Mouse (Mus musculus): ENCODE data around the gene Dusp13.
A peak's percentile ranks its signal among the peaks of the same experiment; 100 is the strongest.

The Dusp13 gene

DNA sequence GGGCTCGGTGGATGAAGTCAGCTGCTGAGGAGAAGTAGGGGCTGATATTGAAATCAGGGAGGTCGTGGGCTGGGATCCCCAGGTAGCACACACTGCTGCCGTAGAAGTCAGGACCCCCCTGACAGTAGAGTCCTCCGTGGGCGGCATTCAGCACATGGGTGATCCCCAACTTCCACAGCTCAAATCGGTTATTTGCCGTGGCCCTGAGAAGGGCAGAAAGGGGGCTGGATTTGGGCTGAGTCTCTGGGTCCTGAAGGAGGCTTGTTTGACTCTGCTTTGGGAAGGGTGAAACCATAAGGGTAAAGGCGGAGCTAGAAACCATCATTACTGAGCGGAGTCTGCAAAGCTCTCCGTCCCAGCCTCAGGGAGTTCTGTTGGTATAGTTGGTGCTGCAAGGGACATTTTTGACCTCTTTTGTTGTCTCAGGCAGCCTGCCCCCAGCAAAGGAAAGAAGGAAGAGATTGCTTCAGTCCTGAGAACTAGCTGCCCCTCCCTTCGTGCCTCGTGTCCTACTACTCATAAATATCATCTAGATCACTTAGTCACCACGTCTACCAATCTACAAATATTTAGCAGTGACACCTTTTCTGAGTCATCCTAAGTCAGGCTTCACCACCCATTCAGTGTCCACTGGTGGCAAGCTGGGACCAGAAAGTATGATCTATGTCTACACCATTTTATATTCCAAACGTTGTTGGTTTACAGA is 3.4 kb downstream of the Dusp13 start:
- peak in 1 of 2 experiments; percentile 16 for DNase-seq (ENCODE audit: low spot score in 2 of 2)

- DNase-seq (ENCODE audit: low spot score in 2 of 2), result no peak
These were observed 4.1 kb downstream of the Dusp13 start for GRCm38 (mm10) chr14:21746846-21747245.

GRCm38 (mm10) chr14:21746251-21746650 is 4.7 kb downstream of the Dusp13 start:
- no peak for DNase-seq (ENCODE audit: low spot score in 2 of 2)

DNA sequence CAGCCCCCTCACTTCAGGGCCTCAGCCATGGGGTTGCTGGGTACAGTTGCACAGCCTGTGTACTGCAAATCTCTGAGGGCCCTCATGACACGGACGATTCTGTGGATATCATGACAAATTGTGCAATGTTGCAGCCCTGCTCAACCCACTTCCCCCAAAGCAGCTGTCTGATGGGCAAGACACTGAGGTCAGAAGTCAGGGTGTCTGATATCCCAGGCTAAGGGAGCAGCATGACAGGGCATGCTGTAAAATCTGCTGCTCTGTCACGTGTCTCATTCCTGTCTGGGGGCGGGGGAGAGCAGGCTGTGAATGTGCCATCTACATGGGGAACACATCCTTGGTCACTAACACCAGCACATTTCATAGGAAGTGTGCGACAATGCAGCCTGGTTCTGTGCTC is 5.8 kb downstream of the Dusp13 start:
- no peak for DNase-seq (ENCODE audit: low spot score in 2 of 2)

DNA sequence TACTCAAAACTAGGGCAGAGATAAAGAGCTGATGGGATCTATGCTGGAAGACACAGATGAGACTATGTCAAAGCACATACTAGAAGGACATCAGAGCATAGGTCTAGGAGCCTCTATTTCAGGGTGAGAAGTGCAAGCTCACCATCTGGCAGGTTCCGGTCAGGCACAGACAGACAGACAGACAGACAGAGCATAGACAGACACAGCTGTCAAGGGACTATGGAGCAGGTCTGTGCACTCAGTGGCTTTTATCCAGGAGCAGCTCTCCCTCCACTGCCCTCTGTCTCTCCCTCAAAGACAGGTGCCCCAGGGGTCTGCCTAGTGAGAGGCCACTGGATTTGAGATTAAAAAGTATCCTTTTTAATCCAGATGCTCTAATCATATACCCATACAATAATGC is 6.8 kb downstream of the Dusp13 start:
- DNase-seq (ENCODE audit: low spot score in 2 of 2), result no peak

DNA sequence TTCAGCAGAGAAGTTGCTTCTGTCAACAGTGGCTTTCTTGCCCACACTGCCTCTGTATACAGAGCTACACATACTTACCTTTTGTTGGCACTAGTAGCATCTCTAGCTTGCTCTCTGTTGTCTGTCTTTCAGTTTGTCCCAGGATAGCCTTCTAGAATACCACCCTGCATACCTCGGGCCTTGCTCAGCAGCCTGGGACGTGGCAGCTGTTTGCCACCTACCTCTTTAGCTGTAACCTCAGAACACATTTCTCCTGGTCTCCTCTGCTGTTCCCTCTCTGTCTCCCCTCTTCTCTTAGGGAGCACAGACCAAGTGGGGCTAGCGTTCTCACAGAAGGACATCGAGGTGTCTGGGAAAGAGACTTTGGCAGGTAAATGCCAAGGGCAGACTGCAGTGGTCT is 8.5 kb downstream of the Dusp13 start:
- DNase-seq (ENCODE audit: low spot score in 2 of 2), result no peak

GRCm38 (mm10) chr14:21741786-21742185 is 9.2 kb downstream of the Dusp13 start:
- DNase-seq (ENCODE audit: low spot score in 2 of 2), result peak; percentile 56 to 65

DNA sequence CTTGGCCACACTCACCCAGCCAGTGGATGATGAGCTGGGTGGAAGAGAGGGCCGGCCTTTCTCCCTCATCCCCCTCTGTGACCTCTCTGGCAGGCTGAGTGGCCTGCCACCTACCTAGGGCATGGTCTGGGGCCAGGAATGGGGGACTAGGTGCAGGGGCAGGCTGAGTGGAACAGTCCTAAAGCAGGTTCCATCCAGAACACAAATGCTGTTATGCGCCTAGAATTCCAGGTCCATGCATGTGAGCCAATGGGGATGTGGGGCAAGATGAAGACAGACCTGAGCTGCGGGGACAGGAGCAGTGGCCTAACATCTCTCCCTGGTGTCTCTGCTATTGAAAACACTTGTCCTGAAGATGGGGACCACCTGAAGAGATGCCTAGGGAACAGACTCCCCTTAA is 9.7 kb downstream of the Dusp13 start:
- no peak for DNase-seq (ENCODE audit: low spot score in 2 of 2)

GRCm38 (mm10) chr14:21740345-21740744 is 10.6 kb downstream of the Dusp13 start:
- no peak for DNase-seq (ENCODE audit: low spot score in 2 of 2)

DNA sequence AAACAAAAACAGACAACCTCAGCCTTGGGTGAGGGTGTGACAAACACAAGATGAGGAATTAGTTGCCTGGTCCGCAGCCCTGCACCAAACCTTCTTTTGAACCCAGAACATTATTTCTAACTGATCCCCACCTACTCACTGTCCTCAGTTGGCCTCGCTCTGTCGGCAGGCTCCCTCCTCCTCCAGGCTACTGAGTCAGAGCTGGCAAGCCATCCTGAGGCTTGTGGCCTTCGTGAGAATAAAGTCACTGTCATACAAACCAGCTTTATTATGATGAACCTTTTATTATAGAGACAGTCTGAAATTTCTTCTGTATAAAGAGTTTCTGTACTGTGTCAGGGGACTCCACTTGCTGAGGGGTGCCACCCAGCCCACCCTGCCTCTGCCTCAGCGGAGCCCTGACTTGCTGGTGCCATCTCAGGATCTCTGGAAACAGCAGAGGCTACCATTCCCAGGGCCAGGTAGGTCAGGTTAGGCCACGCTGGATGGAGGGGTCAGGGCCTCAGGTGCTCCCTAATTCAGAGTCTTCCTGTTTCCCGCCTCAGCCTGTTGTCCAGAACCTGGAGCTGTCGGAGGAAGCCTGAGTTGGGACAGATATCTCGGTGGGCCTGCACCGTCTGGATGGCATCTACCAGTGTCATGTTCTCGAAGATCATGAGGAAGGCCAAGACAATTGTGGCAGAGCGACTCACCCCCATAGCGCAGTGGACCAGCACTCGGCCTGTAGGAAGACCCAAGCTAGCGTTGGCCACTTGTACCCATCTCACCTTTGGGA is 17.7 kb downstream of the Dusp13 start:
- no peak for DNase-seq (ENCODE audit: low spot score in 2 of 2)

DNA sequence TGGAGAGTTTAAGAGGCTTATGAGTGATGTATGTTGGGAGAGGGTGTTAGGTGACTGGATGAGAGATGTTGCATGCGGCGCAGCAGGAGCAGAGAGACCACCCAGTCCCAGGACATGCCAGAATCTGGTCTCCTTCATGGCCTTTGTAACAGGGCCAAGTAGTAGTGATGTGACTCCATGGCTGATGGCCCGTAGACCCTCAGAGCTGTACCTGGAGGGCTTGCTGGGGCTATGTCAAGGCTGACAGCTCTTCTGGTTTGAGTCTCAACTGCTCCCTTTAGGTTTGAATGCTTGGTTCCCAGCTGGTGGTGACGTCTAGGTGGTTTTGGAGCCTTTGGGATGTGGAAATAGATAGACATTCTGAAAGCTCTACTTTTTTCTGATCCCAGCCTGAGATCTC is 21.0 kb downstream of the Dusp13 start:
- no peak for DNase-seq (ENCODE audit: low spot score in 2 of 2)

DNA sequence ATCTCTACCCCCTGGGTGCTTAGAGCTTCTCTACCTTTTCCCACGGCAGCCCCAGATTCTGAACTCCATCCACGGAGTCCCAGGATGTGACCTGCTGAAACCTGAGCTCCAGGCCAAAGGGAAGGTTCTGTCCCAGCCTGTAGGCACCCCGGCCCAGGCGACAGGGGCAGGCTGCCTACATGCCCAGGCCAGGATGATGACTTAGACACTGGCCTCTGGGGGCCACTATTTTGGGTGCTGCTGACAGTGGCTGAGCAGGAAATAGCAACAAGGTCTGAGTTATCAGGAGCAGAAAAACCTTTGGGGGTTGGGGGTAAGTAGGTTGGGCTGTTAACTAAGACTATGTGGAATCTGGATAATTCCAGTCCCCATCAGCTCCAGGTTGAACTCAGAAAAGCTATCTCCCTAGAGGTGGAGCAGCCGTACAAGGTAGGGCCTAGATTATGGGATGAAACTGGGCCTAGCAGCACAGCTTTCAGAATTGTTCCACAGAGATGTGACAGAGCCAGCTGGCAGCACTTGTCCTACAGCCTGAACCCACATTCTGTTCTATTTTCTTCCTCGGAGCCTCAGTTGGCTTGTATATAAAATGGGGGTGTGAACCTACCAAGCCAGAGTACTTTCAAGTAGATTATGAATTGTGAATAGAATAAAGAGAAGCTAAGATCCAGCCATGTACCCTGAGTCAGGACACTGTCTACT is 21.8 kb downstream of the Dusp13 start:
- no peak for DNase-seq (ENCODE audit: low spot score in 2 of 2)

DNA sequence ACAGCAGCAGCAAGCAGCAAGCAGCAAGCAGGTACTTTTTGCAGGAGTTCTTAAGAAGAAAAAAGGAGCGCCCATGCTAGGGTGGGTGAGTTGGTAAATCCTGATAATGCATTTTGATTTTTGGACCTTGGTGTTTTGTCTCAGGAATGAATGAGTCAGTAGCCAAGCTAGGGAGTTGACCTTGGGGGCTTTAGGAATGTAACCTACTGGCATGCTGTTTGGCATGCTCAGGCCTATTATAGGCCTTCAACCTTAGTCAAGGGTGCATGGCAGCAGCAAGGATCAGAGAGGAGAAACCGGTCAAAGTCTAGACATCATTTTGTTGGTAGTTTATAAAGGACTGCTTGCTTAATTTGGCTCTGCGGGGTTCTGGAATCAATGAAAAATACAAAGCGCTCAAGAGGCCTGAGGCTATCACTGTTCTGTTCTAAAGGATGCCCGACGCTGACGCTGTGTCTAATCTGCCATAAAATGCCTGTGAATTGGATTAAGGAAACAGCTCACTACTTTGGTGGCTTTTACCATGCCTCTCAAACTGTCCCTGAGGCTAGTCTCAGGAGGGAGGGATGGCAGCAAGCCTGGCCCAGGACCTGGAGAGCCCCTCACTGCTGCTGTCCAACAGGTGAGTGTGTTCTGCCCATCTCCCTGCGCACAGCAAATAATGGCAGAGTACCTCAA is 28.8 kb downstream of the Dusp13 start:
- DNase-seq (ENCODE audit: low spot score in 2 of 2), result no peak

DNA sequence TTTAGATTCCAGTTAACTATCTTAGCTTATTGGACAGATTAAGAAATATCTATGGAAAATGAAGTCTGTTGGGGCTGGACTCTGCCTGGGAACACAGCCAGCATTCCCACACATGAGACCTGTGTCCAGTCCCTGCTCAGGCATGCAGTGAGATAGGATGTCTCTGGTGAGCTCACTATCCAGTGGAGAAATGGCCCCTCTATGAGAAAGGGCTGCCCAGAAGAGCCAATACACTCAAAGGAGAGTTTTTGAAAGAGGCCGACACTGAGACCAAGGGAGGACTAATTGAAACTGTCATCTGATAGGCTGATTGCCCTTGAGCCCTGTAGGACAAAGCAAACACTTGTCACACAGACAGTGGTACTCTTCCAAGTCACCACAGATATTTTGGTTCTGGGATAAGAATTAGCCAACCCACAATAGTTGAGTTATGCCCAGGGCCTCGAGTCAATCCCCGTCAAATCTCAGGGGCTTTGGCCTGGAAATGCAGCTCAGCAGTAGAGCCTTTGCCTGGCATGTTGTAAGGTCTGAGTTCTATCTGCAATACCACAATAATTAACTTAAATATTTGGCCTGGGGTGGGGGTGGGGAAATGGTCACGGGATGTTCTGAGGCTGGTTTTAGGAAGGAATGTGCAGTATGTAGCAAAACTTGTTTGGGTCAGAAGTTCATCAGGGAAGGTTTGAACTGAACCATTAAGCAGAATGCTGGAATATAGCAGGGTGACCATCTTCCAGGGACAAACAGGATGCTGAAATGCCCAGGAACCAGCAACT is 30.4 kb downstream of the Dusp13 start:
- no peak for DNase-seq (ENCODE audit: low spot score in 2 of 2)

GRCm38 (mm10) chr14:21719646-21720383 is 31.2 kb downstream of the Dusp13 start:
- DNase-seq (ENCODE audit: low spot score in 2 of 2), result no peak

DNA sequence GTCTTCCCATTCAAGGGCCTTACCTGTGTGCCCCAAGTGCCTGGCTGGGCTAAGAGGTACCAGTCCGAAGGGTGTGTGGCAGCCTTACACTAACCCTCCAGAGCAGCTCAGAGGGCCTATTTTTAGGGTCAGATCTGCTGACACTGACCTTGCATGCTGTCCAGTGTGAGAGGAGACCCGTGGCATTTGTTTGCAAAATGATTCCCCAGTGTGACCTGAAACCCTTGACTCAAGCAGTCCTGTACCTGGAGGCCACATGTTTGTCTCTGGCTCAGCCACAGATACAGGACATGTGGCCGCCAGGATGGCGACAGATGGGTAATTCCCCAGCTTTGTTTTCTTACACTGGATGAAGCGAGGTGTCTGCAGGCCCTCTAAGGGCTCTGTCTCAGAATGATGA is 36.5 kb downstream of the Dusp13 start, which contains the start of gene Dupd1:
Gene Dupd1, minus strand, starts transcription at position 91 of the 400 bp plus-strand sequence.
- DNase-seq (ENCODE audit: low spot score in 2 of 2), result no peak

DNA sequence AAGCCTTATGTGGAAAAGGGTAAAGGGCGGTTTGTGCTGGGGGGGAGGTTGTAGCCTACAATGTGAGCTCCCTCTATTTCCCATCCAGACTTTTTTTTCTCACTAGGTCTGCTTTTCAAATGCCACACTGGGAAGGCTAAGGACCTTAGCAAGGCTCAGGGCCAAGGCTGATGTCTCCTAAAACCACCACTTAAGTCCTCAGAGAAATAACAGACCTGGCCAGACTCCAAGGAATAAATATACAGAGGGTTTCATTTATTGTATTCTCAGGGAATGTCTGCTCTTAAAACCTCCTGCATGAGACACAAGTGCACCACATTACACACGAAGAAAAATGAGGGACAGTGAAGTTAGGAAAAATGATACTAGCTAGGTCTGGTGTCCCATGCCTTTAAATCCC is 39.8 kb downstream of the Dusp13 start:
- no peak for DNase-seq (ENCODE audit: low spot score in 2 of 2)

DNA sequence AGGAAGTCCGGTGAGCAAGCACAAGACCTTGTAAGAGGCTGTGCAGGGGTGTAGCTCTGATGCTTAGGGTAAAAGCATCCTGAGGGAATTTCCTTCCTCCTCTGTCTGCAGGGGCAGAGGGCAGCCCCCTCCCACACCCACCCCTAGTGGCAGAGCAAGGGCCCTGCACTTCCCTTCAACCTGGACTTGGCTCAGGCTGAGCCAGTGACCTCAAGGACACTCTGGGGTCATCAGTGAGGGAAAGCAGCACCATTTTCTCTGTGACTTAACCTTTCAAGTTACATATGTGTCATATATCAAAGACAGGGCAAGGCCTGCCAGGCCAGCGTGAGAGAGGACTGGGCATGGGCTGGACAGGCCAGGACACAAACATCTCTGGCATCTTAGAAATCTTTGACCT is 41.4 kb downstream of the Dusp13 start:
- DNase-seq (ENCODE audit: low spot score in 2 of 2), result no peak

DNA sequence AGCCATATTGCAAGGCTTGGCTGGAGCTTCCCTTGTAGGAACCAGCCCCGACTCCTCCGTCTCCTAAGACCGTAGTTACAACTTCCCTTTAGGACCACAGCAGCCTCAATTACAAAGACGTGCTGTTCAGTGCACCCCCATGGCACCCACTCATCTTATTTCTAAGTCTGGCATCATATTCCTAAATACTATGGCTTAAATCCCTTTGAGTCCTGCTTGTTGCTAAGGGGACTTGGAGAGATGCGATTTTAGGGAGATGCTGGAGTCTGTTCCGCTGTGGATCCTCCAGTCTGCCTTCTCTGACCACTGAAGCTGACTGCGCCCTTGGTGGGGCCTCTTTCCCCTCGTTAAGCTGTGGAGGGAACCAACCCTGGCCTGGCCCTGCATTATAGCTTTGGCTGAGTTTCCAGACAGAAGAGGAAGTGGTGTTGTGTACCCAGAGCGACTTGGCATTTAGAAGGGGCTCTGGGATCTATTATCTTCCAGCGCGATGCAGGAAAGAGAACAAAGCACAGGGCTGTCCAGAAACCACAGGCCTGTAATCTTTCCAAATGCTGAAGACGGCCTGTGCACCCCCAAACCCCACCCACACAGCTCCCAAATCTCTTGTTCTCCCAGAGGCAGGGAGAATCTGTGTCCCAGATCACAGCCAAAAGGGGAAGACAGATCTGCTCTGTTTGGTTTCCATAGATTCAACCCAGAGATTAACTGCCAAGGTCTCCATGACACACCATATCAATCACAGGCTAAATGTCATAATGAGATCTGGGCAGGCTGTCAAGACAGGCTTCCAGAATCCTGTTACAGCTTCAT is 44.0 kb downstream of the Dusp13 start:
- no peak for DNase-seq (ENCODE audit: low spot score in 2 of 2)

DNA sequence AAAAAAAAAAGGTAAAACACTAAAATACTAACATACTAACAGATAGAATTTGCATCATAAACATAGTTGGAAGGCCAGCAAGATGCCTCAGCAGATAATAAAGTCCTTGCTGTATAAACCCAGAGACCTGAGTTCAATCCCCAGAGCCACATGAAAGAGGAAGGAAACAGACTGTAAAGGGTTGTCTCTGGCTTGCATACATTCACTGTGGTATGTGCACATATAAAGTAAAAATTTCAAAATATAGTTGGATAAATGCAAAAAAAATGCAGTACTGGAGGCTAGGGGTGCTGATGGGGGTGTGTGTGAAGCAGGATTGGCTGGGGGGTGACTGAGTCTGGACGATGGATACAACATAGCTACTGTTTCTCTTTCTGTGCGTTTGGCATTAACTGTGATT is 45.5 kb downstream of the Dusp13 start:
- no peak for DNase-seq (ENCODE audit: low spot score in 2 of 2)

Measured in urinary bladder, adult 18-20 months (tissue).